Mouse (Mus musculus) cortical plate, adult 2 months (tissue): Measurements from ENCODE around the gene Olfr1337.

Experiments used
- CTCF ChIP-seq: fragments of 200-500 bp; IDR thresholded peaks from 2 replicates; pipeline ENCODE4 v1.5.1; 2011; ENCODE audit warnings: mild to moderate bottlenecking, control low read depth, low read length; ENCODE audit not compliant: insufficient read depth; ENCODE audit errors: extremely low read depth
- POLR2A ChIP-seq: fragments of 200-500 bp; IDR thresholded peaks from 2 replicates; pipeline ENCODE4 v1.6.1; 2011; ENCODE audit warnings: mild to moderate bottlenecking, low read length, control low read depth; ENCODE audit not compliant: insufficient read depth; ENCODE audit errors: extremely low read depth

DNA sequence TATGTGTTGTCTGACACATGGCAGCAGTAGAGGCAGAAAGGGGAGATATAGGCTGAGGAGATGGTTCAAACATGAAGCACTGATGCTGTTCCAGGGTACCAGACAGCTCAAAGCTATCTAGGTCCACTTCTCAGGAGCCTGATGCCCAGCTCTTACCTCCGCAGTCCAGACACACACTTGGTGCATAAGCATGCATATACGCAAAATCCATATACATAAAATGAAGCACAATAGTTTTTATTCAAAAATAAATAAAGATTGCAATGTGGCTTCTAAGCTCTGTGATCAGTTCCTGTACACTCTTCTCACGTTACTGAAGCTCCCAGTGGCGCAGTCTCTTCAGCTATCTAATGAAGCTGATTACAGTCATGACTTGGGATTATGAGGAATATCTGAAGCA lies 27.5 kb upstream of the Olfr1337 start, which contains the start of gene Olfr1335:
- TF ChIP-seq CTCF (no peak), POLR2A (no peak)
